Mouse (Mus musculus) thymus, postnatal 10 days (tissue): ENCODE data around the gene Ddx39.

Source experiments
- DNase-seq, 2 experiments: peaks; one replicate each; pipeline ENCODE4 v3.0.0; 2021; ENCODE audit warnings: low spot score in 2 of 2

The Ddx39 gene

GRCm38 (mm10) chr8:83698661-83699453, 16.1 kb upstream of the Ddx39 start, which contains the start of gene Pkn1:
Gene Pkn1, minus strand, starts transcription at chr8:83699179.
- DNase-seq: peak; percentile 68 to 69

- DNase-seq: peak in 1 of 2 experiments; percentile 44
These were observed 15.4 kb upstream of the Ddx39 start for GRCm38 (mm10) chr8:83699566-83699965.

GRCm38 (mm10) chr8:83700423-83701085, 14.4 kb upstream of the Ddx39 start:
- DNase-seq: no peak

GRCm38 (mm10) chr8:83703426-83703825, 11.6 kb upstream of the Ddx39 start:
- no peak for DNase-seq

GRCm38 (mm10) chr8:83706411-83706810, 8.6 kb upstream of the Ddx39 start:
- DNase-seq: no peak

GRCm38 (mm10) chr8:83707554-83707953, 7.4 kb upstream of the Ddx39 start:
- DNase-seq: no peak

- no peak for DNase-seq
These were observed 324 bp upstream of the Ddx39 start for GRCm38 (mm10) chr8:83714676-83715030.

- no peak for DNase-seq
These were observed 794 bp downstream of the Ddx39 start for GRCm38 (mm10) chr8:83715771-83716170.

GRCm38 (mm10) chr8:83716563-83716962, 1.6 kb downstream of the Ddx39 start:
- DNase-seq: no peak

- DNase-seq: no peak
These were observed 4.1 kb downstream of the Ddx39 start for GRCm38 (mm10) chr8:83719048-83719447.

- no peak for DNase-seq
These were observed 4.7 kb downstream of the Ddx39 start for GRCm38 (mm10) chr8:83719693-83720092.

GRCm38 (mm10) chr8:83721405-83722025, 6.5 kb downstream of the Ddx39 start:
- DNase-seq: no peak

- no peak for DNase-seq
These were observed 7.7 kb downstream of the Ddx39 start for GRCm38 (mm10) chr8:83722631-83723030.

- no peak for DNase-seq
These were observed 8.6 kb downstream of the Ddx39 start for GRCm38 (mm10) chr8:83723447-83724083.

GRCm38 (mm10) chr8:83724697-83725482, 9.9 kb downstream of the Ddx39 start:
- DNase-seq: peak; percentile 78 to 87

GRCm38 (mm10) chr8:83725521-83726102, 10.6 kb downstream of the Ddx39 start:
- no peak for DNase-seq

- DNase-seq: peak; percentile 31 to 53
These were observed 14.2 kb downstream of the Ddx39 start for GRCm38 (mm10) chr8:83729009-83729807.

- no peak for DNase-seq
These were observed 16.9 kb downstream of the Ddx39 start for GRCm38 (mm10) chr8:83731906-83732305.

- no peak for DNase-seq
These were observed 17.9 kb downstream of the Ddx39 start for GRCm38 (mm10) chr8:83732919-83733318.

- peak; percentile 79 to 87 for DNase-seq
These were observed 21.7 kb downstream of the Ddx39 start for GRCm38 (mm10) chr8:83736681-83737080.
